Mouse (Mus musculus) neutrophil, adult 59 days (primary cell): ENCODE data around the gene Gpr137. TPM values are rescaled to one million over a fixed set of nuclear protein-coding genes. Genes with fewer than 3 reads are reported as not detected.

Experiments used
- total RNA-seq, 2 experiments: library from RNA; stranded (reverse); gene quantifications; 1 replicate in 1 of 2; 2 replicates in 1 of 2; pipeline ENCODE4 v1.2.4; 2023

Gpr137 gene
- 10 to 100 TPM; 23.9 to 26.6 TPM for total RNA-seq

GRCm38 (mm10) chr19:6942249-6942691 lies at the start of gene Gpr137:
Gene Gpr137, minus strand, starts transcription at chr19:6942480.

GRCm38 (mm10) chr19:6987061-6987903 lies 45.0 kb upstream of the Gpr137 start, which contains the start of gene Vegfb:
Gene Vegfb, minus strand, starts transcription at chr19:6987651.

GRCm38 (mm10) chr19:6980381-6981093 lies 38.3 kb upstream of the Gpr137 start, which contains the start of gene Fkbp2:
Gene Fkbp2, minus strand, starts transcription at chr19:6980501.

GRCm38 (mm10) chr19:6975537-6976521 lies 33.5 kb upstream of the Gpr137 start, which contains the start of gene Plcb3:
Gene Plcb3, minus strand, starts transcription at chr19:6976470.

GRCm38 (mm10) chr19:6974211-6975205 lies 32.2 kb upstream of the Gpr137 start, which contains the start of gene Ppp1r14b:
Gene Ppp1r14b, plus strand, starts transcription at chr19:6974968.

GRCm38 (mm10) chr19:6941372-6942248 lies 670 bp downstream of the Gpr137 start, which contains the start of gene Bad:
Gene Bad, plus strand, starts transcription at chr19:6941861.

GRCm38 (mm10) chr19:6934195-6934977 lies 7.9 kb downstream of the Gpr137 start, which contains the start of gene Kcnk4:
Gene Kcnk4, minus strand, starts transcription at chr19:6934515.

GRCm38 (mm10) chr19:6925307-6925573 lies 17.0 kb downstream of the Gpr137 start, which contains the start of gene Catsperz:
Gene Catsperz, minus strand, starts transcription at chr19:6925380.

GRCm38 (mm10) chr19:6921647-6922567 lies 20.4 kb downstream of the Gpr137 start, which contains the start of gene Esrra:
Gene Esrra, minus strand, starts transcription at chr19:6921813.

GRCm38 (mm10) chr19:6909507-6910289 lies 32.6 kb downstream of the Gpr137 start, which contains the start of the genes Trmt112 and Prdx5:
Gene Trmt112, plus strand, starts transcription at chr19:6909698.
Gene Prdx5, minus strand, starts transcription at chr19:6910106.

Other genes starting within 250 kb of the Gpr137 start
- 10 to 100 TPM; 30.7 to 41.0 TPM for gene Rps6ka4, start 101.8 kb downstream of the Gpr137 start, total RNA-seq
- 100 to 1,000 TPM; 122 to 137 TPM for gene Ccdc88b, start 84.3 kb downstream of the Gpr137 start, total RNA-seq
- gene Trmt112, start 32.8 kb downstream of the Gpr137 start, total RNA-seq = 100 to 1,000 TPM in 1 of 2 experiments, 10 to 100 TPM in 1; 89.2 to 104 TPM
- 1,000 to 10,000 TPM; 1,318 to 1,395 TPM for gene Prdx5, start 32.4 kb downstream of the Gpr137 start, total RNA-seq
- gene Esrra, start 20.7 kb downstream of the Gpr137 start, total RNA-seq = 10 to 100 TPM; 40.5 to 45.9 TPM
- not detected for gene Catsperz, start 17.1 kb downstream of the Gpr137 start, total RNA-seq
- not detected for gene Kcnk4, start 8.0 kb downstream of the Gpr137 start, total RNA-seq
- 10 to 100 TPM; 22.5 to 31.9 TPM for gene Bad, start 619 bp downstream of the Gpr137 start, total RNA-seq
- 10 to 100 TPM; 42.9 to 43.5 TPM for gene Ppp1r14b, start 32.5 kb upstream of the Gpr137 start, total RNA-seq
- gene Plcb3, start 34.0 kb upstream of the Gpr137 start, total RNA-seq = 10 to 100 TPM; 23.2 to 25.2 TPM
- gene Fkbp2, start 38.0 kb upstream of the Gpr137 start, total RNA-seq = 10 to 100 TPM; 28.2 to 28.8 TPM
- 1 to 10 TPM; 7.4 to 8.1 TPM for gene Vegfb, start 45.2 kb upstream of the Gpr137 start, total RNA-seq
- gene Dnajc4, start 50.1 kb upstream of the Gpr137 start, total RNA-seq = 10 to 100 TPM; 20.8 to 24.7 TPM
- gene Nudt22, start 53.6 kb upstream of the Gpr137 start, total RNA-seq = 10 to 100 TPM; 12.2 to 15.9 TPM
- gene Trpt1, start 53.7 kb upstream of the Gpr137 start, total RNA-seq = 1 to 10 TPM; 2.3 to 2.9 TPM
- 100 to 1,000 TPM; 233 TPM for gene Fermt3, start 77.0 kb upstream of the Gpr137 start, total RNA-seq
- 10 to 100 TPM; 45.6 to 53.6 TPM for gene Stip1, start 97.5 kb upstream of the Gpr137 start, total RNA-seq
- gene Macrod1, start 114.3 kb upstream of the Gpr137 start, total RNA-seq = 1 to 10 TPM; 2.6 to 2.9 TPM
- not detected for gene Flrt1, start 163.2 kb upstream of the Gpr137 start, total RNA-seq